Mouse (Mus musculus): ENCODE data around the gene Tcp10b.
"Not testable (repeated sequence)": the region's sequence is repeated elsewhere in the genome, so short reads cannot be mapped to it uniquely, and the experiment has no call there.

Gene Tcp10b

DNA sequence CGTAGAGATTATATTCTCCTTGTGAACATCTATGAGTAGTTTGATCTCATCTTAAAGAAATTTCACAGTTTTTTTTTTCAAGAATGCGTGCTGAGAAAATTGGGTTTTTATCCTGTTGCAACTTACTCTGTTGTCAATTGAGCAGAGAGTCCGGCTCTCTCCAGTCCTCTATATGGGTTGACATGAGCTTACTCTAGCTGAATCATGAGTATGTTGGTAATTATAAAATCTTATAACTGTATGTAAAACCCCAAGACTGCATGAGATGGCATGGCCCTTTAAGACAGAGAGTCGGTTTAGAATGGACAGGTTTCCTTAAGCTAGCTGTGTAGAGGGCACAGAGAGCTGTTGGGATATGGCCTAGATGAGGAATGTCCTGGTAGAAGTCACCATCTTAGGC, at the start of gene Tcp10b:
Gene Tcp10b (plus strand): TSS at position 301 of the 400 bp plus-strand sequence.
- not testable (repeated sequence) for DNase-seq

DNA sequence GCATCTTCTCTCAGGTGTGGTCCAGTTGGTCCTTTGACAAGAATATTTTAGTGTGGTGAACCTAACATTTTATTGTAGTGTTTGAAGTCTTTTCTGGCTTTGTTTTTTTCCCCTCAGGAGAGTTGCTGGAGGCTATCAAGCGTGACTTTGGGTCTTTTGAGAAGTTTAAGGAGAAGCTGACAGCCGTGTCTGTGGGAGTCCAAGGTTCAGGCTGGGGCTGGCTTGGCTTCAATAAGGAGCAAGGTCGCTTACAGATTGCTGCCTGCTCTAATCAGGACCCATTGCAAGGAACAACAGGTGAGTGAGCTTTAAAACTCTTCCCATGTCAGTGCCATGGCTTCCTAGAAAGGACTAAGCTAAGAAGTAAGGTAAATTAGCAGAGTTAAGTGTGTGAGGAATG, 47.6 kb upstream of the Tcp10b start:
- no peak for DNase-seq

DNA sequence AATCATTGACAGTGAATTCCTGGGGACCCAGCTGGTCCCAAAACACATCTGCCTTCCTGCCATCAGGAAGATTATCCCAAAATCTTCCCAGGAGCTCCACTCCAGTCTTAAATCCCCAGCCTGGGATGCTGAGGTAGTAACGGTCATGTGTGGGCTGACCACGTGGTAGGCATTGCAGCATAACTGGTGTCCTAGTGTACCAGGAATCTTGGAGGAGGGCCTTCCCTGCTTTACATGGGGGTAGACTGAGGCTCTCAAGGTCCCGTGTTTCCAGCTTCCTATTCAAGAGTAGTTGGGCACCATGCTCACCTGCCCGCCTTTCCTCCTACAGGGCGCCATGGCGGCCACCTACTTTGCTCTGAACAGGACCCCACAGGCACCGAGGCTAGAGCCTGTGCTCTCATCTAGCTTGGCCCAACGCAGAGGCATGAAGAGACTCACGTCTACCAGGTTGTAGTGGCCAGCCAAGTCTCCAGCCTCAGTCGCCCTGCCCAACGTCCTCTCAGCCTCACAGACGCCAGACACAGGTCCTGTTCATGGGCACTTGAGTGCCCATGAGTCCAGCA, 24.2 kb upstream of the Tcp10b start:
- not testable (repeated sequence) for DNase-seq

DNA sequence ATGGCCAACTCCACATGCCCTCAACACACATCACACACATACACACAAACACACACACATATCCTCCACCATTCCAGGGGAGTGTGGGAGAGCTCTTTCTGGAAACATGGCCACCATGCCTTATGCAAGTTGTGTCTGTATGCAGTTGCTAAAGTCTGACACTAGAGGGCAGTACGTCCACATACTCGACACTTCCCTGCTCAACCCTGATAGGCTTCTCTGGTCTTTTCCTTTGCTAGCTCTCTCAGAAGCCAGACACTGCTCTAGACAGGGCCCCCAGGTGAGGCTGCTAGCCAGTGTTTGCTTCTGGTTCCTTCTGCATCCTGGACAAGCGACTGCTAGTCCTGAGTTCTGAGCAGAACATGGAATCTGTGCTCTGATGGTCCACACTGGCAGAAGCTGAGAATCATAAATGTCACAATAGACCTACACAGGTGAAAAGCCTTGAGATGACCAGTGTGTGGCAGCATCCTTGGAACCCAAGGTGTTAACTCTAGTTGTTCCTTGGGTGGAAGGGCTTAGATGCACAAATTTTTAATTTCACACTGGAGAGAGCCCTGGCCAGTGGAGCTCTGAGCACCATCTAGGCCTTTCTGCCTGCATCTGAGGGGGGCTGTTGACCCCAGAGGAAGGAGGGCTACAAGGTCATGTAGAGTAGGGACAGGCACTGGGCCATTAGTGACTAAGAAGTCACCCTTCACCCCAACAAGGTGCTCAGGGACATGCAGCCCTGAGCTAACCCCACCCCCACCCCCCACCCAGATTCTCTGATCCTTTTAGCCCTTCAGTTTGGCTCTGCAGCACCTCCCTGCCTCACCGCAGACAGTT, 16.8 kb upstream of the Tcp10b start:
- peak; percentile 32 for DNase-seq

DNA sequence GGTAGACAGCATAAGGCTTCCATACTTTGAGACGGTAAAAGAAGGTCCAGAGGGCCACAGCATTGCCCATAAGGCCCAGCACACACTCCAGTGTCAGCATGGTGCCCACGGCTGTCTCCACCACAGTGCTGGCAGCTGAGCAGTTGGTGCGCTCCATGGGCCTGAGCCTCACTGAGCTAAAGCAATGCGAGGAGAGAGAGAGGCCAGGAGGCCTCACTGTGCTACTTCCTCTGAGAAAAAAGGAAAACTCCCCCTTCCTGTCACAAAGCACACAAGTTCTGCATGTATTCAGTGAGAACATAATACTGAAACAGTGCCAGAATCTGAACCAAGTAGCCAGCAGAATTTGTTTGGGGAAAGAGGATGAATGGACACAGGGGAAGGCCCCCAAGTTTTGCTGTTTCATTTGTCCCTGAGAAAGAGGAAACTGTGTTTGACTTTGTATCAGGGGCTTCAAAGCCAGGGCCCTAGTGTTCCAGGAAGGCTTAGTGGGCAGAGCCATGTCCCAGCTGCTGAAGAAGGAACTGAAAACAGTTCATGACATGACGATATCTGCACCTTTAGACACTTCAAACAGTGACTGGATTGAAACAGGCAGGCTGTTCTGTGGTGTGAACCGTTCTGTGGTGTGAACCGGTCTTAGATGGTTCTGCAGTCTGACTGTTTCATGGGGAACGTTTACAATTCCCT, 8.6 kb upstream of the Tcp10b start, which contains the start of gene Gpr31b:
Gene Gpr31b (minus strand): TSS at position 173 of the 690 bp plus-strand sequence.
- DNase-seq: not testable (repeated sequence)

DNA sequence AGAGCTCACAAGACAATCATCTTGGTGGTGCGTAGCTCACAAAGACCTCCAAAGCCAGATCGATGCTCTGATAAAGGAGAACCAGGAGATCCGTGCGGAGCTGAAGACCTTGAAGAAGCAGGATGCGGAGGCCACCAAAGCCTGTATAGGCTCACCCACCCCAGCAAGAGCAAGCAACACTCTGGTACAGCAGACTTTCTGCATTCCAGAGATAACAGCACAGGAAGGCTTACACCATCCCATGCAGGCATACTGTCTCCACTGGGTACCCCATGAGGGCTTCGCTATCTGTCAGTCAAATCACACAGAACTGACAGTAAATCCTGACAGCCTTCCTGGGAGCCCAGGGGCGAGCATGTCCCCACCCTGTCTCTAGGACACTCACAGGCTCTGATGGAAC, 2.0 kb downstream of the Tcp10b start:
- DNase-seq: not testable (repeated sequence)

DNA sequence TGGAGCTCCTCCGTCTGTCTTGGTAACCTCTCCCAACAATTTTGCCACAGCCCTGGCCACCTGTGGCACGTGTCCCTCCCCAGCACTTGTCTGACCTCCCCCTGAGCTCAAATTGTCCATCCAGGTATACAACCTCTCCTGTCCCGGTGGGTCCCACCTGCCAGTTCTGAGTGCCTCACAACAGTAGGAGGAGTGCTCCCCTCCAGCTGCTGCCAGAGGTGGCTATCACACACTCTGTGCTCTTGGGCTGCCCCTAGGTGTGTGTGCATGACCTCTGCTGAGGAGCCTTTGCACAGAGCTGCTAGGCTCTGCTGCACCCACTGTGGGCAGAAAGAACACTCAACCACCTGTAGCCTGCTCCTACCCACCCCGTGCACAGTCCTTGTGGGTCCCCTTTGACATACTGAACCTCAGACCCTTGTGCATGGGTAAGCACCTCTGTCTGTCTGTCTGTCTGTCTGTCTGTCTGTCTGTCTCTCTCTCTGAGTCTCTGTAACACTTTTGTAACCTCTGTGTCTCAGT, 7.0 kb downstream of the Tcp10b start:
- not testable (repeated sequence) for DNase-seq

DNA sequence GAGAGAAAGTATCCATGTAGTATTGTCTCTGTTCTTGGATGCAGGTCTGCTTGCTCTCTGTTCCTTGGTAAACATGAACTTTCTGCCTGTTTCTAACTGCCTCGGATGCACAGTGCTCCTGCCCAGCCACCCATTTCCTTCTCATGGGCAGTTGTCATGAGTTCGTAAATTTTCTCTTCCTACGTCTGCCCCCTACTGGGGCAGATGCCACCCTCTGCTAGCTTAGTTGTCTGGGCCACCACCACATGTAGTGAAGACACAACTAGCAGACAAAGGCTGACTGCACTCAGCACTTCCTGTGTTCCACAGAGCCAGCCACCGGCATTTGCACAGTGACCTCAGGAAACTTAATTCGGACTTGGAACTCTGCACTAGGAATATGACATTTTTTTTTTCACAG, 8.3 kb downstream of the Tcp10b start:
- DNase-seq: not testable (repeated sequence)

DNA sequence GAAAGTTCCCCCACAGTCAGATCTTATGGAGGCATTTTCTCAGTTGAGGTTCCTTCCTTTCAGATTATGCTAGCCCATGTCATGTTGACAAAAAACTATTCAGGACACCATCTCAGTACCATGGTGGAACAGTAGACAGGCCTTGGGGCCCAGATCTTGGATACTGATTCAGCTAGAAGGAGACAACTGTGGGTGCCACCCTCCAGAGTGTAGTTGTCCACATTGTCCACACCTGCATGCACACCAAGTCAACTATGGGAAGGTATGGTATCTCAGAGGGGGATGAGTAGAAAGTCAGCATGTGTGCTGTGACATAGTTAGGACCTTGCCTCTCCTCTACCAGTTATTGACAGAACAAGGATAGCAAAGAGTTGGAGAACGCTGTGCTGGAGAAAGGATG, 30.6 kb downstream of the Tcp10b start:
- DNase-seq: not testable (repeated sequence)

DNA sequence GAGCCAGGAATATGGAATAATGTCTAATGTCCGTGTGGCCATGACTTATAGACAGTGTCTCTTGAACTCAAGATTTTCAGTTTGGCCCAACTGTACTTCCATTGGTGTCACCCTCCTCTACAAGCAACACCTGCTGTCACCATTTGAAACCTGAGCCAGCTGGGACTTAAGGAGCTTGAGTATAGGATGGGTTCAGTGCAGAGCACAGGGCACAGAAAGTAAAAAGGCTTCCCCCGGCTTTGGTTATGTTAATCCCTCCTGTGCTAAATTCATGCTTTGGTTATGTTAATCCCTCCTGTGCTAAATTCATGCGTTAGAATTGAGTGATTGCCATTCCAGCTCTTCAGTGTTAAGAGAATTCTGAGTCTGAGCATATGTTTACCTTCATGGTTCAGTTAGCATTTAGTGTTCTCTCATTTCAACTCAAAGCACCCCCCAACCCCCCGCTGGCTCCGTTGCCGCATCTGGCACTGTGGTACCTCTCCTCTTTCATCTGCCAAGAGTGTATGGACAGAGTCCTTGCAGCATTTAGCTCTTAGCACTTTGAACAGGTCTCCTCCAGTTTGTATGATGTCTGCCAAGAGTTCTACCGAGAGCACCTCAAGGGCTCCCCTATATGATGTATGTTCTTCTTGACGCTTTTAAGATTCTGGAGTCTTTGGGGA, 31.3 kb downstream of the Tcp10b start:
- DNase-seq: not testable (repeated sequence)

DNA sequence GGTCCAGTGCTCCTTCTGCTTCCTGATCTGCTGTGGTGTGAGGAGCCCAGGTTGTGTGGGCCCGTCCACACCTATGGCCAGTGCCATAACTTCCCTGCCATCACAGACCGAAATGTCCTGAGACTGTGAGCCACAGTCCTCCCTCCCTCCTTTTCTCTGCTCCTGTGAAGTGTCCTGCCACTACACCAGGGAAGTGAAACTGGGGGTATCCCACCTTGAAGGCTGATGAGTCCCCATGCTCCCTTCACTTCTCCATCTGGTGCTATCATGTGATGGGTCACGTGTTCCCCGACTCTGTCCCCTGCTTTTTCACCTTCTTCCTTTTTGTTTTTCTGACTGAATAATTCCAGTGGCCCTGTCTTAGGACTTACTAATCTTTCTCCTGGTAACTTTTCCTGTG, 32.1 kb downstream of the Tcp10b start:
- DNase-seq: not testable (repeated sequence)

DNA sequence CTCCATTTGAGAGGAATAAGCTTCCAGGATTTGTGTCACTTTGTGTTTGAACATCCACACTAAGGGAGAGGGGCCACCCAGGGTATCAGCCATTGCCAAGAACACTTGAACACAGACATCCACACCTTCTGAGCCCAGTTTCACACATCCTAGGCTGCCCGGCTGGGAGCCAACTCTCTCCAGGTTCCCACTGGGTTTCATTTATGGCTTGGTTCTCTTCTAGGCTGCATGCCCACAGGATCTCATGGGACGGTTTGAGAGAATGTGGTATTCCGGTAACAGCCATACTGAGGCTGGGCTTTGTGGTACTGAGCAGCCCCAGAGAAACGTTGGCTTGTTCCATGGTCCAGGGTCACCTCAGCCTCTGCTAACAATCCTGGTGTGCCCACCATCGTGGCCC, 45.7 kb downstream of the Tcp10b start:
- DNase-seq: peak; percentile 15

DNA sequence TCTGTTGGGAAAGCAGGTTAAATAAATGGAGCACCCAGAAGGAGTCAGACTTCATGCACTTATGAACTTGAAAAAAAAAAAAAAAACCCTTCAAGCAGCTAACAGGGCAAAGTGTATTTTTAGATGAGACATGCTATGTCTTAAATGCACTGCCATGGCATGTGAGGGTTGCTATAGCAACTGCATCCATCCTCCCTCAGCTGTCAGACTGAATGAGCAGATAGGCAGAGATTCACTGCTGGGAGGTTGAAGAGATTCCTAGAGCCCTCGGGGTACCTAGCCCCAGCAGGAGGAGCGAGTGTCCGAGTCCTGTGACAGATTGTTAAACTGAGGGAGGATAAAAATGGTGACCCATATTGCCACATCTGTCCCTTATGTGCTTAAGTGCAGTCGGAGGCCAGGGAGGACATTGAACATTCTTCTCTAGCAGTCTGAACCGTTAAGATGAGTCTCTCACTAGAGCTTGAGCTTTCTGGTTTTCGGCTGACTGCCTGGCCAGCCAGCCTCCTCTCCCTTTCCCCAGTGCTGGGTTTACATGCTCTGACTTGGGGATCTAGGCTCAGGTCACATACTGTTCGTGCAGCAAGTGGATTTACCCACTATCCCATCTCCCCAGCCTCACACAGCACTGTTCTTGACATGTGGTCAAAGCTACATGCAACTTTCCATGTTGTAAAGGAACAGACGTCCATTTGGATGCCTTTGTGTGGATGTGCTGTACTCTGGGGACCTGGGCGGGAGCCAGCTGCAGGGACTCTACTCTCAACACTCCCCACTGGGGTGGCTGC, 51.8 kb downstream of the Tcp10b start:
- DNase-seq: not testable (repeated sequence)

DNA sequence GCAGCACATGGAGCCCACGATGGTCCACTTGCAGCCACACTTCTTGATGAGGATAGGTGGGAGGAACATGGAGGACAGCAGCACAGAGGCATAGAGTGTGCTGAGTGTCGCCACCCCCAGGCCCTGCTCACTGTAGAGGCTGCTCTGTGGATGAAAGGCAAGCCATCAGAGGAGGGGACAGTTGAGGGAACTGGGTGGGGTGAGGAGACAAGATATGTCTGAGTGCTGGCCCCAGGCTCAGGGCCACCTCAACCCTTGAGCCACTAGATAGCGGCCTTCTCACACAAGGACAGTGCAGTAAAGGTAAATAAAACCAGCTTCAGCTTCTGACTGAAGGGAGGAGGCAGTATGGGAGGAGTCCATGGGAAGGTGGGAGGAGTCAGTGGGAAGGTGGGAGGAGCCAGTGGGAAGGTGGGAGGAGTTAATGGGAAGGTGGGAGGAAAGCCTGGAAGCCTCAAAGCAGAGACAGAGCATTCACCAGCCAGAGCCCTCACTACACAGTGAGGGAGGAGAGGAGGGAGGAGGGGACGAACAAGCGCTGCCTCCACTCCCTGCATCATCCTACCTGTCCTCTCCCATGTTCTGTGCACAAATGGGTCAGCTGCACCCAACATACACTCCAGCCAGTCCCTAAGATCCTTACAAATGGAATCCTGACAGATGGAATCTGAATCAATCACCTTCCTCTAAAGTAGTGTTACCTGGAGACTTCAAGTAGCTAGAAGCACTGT, 62.6 kb downstream of the Tcp10b start:
- DNase-seq: not testable (repeated sequence)

DNA sequence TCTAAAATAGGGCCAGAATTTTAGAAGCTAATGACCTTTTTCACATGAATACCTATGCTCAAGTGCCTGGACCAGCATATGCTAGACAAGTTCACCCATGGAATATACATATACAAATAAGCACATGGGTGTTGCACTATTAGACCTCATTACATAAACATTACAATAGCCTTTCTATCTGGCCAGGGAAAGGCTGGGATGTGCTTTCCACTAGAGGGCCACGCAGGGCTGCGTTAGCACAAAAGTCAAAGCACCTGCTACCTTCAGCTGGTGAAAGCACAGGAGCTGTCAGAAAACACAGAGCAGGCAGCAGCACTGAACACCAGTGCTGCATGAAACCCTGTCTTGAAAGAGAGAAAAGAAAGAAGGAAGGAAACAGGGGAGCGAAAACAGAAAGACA, 63.3 kb downstream of the Tcp10b start:
- DNase-seq: not testable (repeated sequence)

DNA sequence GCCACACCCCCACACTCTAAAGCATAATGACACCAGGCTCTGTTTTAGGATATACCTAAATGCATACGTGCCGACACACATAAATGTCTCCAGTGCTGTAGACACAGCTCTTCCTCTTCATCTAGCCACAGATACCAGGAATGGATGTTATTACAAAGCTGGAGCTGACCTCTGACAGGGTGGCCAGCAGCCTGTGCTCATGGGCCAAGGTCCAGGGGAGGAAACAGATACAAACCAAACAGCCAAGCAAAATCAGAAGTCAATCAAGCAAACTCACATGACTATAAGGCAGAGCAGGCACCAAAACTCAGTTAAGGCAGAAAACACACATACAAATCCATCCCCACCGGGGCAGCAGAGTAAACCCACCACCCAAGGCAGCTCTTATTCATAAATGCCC, 68.4 kb downstream of the Tcp10b start:
- not testable (repeated sequence) for DNase-seq

DNA sequence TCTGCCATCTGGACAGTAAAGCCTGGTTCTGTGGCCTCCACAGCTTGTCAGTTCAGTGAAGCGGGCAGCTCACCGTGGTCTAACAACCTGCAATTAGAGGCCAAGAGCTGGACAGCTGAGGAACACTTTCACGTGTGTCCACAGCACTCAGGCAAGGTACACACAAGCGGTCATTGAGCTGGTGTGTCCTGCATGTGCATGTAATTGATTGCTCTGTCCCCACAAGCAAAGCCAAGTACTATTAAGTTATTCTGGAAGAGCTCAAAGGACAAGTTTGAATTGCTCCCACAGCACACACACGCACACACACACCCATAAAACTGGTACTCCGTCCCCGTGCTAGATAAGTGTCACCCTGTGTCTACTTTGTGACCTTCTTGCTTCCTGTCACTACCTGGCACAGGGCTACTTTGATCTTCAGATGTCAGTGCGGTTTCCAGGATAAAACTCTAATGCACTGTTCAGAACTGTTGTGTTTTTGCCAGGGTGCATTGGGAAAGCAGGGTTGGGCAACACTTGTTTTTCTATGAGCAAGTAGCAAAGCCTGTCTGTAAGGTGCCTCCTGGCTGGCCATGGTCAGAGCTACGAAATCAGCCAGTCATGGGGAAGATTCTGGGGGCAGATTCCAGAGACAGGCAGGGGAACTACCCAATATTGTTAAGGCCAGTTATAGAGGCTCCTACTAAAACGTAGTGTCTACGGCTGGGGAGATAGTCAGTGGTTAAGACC, 69.0 kb downstream of the Tcp10b start:
- DNase-seq: not testable (repeated sequence)

DNA sequence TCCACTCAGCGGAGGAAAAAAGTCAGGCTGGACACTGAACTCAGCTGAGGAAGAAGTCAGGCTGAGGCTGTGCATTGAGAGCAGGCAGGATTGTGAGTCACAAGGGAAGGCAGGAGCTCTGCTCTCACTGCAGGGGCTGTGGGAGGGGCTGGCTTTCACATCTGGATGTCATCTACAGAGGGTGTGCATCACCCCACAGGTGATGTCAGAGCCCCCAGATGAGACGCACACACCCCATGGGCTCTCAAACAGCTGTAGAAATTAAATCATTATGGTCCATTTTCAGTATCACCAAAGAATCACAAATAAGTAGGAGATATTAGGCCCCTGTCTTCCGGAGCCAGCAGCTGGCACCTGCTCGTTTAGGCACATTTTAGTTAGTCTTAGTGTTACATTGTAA, 70.8 kb downstream of the Tcp10b start, which contains the start of gene Unc93a:
Gene Unc93a (minus strand): TSS at position 101 of the 400 bp plus-strand sequence.
- not testable (repeated sequence) for DNase-seq
